Mouse (Mus musculus) brain, embryonic 18.5 days (tissue): ENCODE measurements at regions not wholly inside any gene's neighbourhood (a gene's known extent, or its start where the extent isn't known, plus 50 kb on each side); places are given as distances from the start of the nearest gene placed in this dataset.
A peak's percentile ranks its signal among the peaks of the same experiment; 100 is the strongest.
"Not testable (repeated sequence)": the region's sequence is repeated elsewhere in the genome, so short reads cannot be mapped to it uniquely, and the experiment has no call there.

Experiments
- DNase-seq: peaks from one replicate; pipeline ENCODE4 v3.0.0-alpha.2; 2012; ENCODE audit warnings: low read depth, low spot score

DNA sequence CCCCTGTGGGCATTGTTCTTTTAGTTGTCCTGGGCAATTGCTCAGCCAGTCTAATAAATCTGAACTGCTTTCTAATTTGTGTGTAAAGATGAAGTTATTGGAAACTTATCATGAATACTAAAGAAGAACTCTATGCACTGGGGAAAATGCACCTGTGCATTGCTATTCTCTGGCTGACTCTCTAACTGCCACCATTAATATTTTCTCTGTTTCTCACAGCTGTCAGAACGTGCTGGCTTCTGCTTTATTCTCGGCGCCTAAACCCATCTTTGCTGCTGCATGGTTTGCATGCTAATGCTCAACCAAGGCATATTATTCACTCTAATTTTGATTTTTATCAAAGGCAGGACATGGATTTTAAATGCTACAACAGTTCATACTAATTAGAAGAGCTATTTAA is 128.9 kb upstream of the Gm527 start:
- no peak for DNase-seq

DNA sequence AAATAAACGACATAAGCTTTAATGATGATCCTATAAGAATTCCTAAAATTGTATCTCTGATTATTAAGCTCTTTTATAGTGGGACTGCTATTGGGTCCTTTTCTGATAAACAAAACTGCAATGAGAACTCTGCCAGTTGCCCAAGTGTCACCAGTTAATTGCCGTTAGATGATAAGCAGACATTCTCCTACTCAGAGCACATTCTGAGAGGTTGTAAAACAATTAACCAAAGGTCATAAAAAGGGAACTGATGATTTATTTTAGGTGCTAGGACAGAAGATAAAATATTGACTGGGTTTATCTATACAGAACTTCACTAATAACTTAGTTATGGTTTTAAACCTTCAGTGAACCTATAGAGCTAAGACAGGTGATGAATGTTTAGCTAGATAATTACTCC is 109.2 kb upstream of the Gm527 start:
- DNase-seq, result not testable (repeated sequence)

DNA sequence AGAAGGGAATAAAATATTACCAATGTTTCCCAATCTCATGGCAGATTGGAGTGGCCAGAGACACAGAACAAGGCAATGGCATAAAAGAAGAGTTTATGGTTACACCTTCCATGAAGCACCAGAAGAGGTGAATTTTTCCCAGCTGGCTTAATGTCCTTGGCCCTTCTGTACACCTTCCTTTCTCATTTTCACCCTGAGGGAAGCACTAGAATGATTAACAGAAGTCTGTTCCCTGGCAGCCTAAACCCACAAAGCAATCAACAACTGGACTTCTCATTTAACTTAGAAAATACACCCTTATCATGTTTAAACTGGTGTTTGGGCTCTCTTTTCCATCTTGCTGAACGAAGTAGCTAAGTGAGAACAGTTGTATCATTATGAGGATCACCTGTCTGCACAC is 107.6 kb upstream of the Gm527 start:
- DNase-seq, result no peak

DNA sequence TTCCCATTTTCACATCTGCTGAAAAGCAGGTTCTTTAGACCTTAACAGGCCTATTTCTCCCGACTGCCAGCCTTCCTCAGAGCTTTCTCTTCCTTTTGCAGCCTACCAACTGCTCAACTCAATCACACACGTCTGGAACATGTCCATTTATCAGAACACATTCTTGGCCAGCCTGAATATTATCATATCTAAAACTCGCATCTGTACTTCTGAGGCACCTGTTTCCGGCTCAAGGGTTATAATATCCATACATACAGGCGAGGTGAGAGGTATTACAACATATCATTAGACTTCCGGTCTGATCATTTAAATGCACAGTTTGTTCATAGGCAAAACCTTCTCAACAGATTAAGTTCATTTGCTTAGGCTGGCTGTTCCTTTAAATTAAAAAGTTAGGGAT is 101.8 kb upstream of the Gm527 start:
- DNase-seq, result no peak

DNA sequence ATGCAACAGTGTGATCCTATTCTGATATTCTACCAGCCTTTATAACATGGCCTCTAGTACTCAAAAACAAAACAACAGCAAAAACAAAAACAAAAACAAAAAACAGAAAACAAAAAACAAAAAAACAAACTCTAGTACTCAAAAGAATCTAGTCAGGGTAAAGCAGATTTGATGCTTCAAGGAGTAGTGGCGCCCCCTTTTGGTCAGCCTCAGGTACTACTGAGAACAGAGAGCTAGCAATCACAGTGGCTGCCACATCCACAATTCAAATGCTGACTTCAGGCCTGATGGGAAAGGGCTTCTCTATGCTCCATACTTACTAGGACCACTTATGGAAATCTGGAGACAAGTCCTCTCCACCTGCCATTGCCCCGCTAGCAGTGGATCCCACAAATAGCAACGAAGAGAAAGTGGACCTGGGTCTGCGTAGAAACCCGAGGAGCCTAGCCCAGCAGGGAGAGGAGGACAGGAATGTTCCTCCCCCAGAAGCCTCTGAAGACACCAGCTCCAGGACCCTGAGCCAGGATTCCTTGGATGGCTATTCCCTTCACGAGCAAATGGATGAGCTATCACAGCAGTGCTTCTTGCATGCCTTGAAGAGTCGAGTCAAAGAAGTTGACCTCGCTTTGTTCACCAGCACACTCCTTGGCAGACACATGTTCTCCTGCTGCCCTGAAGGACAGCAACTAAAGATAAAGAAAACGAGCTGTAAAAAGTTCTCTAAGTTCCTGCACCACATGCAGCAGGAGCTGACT is 100.5 kb upstream of the Gm527 start:
- DNase-seq, result no peak

DNA sequence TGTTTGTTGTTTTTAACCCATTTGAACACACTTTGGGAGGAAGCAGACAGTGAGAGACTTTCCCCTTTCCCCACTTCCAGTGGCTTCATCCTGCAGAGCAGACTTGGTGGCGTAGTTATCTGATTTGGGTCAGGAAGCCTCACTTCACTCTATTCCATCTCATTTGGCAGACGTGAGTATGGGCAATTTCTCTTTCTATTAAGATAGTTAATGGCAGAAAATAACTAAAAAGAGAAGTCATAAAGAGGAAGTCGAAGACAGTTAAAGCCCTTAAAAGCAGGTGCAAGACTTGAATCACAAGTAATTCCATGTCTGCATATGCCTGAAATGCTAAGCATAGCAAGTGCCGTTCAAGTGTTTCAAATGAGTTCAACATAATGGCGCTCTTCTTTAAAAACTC is 97.0 kb upstream of the Gm527 start:
- no peak for DNase-seq

DNA sequence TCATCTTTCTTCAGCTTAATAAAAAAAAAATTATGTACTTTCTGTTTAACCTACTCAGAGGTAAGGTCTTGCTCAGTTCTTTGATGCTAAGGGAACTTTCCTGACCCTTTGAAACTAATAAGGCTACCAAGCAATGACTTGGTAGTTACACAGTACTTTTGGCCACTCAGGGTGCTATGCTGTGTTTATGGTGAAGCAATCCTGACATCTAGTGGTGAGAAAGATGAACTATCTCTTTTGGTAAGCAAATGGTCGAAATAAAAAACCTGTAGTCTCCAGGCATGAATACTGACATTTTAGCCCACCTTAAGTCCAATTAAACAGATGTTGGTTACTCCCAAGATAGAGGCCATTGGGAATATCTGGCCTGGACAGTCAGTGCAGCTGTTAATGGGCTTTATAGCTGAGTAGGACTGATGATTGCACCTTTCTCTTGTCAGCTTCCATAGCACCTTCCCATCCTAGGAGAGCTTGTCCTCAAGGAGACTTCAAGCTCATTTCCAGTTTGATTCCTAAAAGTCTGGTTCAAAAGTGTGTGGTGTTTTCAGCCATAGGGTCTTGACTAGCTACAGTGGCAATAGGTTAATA is 88.0 kb upstream of the Gm527 start:
- peak; percentile 39 for DNase-seq

DNA sequence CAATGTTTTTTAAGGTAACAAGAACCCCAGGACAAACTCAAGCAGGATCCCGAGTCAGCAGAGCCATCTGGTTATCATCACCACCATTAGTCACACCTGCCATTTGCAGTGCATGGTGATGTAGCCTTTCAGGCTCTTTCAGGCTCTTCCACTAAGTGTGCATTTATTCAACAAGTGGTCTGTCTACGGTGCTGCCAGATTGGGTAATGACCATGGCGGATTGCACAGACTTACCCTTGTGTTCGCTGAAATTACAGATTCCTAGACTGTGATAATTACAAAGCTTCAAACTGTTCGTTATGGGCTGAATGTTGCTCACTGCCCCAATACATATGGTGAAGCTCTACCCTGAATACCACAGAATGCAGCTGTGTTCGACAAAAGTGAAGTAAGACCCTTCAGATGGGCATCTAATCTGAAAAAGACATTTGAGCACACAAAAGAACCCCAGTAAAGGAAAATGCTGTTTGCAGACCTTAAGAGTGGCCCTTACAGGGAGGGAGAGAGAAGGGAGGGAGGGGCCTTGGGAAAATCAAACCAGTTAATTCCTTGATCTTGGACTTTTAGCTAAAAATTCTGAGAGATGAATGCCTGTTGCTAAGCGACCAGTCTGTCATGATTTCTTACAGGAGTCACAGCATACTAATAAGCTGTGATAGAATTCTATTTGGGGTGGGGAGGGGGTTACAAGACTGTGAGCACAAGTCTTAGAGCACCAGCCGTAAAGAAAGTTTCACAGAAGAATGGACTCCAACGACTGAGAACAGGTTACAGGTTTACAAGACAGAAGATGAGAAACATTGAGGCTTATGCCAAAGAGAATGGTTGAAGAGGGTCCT is 85.2 kb upstream of the Gm527 start:
- DNase-seq, result no peak

DNA sequence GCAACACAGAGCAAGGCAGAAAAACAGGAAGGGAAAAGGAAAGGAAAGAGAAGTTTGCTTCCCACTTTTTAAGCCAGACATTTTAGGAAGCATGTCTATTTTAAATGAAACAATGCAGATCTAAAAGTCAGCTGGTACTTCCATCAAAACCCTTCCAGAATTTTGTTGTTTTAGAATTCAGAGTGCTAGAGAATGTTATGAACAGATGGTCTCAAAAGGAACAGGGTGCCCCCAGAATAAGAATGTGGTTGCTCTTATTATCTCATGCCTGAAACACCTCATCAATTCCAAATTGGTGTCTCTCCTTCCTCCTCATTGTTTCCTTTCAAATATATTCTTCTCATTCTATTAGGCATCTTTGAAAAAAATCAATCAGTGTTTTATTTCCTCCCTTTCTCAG is 60.0 kb upstream of the Gm527 start:
- DNase-seq, result no peak
